Mouse (Mus musculus): ENCODE results near the gene Pde4d.

The Pde4d gene

DNA sequence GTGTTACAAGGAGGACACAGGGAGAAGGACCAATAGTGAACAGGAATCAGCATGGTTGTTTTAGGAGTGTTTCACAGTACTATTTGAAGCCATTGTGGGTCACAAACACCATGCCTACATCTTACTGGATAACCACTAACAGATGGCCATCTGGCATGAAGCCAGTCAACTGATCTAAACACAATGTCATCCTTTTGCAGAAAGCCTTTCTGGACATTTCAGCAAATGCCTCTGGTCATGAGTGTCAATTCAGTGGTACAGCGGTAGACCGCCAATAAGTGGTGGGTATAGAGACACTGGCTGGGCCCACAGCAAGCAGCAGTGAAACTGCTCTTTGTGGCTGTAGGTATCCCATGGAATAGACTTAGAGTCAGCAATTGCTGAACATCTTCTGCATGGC lies 151.3 kb downstream of the Pde4d start:
- no peak for DNase-seq

DNA sequence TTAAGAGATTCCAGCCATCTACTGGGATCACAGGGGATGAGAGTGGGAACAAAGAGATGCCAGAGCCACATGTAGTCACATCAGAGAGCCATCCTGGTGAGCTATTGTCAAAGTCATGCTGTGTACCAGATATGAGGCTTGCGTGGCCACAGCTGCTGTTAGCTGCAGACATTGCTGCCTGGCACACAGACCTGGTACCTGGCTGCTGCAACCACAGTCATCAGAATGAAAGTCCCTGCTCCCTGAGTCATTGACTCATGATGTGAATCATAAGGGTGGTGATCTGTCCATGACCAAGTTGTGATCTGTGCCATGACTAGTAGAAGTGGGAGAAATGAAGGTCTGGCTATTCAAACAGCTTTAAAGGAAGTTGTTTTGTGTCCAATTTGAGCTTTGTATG lies 153.8 kb downstream of the Pde4d start:
- DNase-seq: no peak

DNA sequence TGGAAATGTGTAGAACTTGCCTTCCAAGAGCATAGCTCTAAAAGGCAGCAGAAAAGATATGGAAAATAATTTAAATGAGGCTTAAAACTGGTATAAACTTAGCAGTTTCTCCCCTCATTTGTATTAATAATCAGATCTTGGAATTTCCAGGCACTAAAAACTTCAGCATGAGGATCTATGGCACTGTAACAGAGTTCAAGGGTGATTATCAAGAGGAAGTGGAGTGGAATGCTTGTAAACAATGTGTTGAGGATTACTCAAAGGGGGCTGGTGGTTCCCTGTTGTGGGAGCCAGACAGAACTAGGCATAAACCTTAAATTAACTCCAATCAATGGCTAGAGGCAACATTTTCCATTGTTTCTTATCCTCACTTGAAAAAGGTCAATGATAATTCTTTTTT lies 154.5 kb downstream of the Pde4d start:
- no peak for DNase-seq

DNA sequence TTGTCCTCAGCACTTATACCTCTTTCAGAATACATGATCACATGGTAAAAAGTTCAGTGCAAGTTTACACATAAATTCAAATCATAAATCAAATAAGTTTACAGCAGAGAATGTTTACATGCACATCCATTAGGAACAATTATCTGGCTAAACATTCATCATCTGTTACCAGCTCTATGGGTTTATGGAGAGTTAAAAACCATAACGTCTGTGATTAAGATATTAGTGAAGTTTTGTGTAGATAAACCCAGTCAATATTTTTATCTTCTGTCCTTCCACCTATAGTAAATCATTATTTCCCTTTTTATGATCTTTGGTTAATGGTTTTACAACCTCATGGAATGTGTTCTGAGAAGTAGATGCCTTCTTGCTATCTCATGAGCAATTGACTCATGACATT lies 168.5 kb downstream of the Pde4d start:
- no peak for DNase-seq

DNA sequence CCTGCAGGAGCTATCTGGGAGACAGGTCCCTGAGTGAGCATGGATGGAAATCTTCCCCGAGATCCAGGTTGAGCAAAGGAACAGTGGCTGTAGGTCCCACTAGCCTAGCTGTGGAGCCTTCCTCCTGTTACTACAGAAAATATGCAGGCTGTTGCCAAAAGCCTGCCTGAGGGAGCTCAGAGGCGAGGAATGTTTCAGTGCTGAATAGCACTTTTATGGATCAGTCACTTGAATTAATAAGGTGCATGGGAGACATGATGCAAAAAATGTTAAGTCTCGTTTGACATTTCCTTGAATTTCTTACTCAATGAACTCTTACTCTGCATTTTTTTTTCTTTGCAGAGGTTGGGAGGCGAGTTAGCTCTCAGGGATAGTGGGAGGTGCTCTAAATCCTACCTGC lies 172.9 kb downstream of the Pde4d start:
- no peak for DNase-seq

DNA sequence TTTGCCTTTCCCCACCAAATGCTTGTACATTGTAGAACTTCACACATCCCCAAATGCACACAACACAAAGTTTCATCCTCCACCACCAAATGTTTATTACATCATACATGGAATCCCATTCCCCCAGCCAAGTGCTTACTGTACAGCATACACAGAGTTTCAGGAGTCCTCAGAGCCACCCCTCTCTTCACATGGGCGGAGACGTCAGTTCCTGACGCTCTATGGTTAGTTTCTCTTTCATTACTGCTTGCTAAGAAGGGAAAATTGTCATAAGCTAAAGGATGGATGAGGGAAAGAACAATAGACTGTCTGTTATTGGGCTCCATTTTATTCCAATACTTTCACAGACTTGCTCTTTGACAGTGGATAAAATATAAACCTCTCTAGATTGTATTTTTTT lies 174.2 kb downstream of the Pde4d start:
- no peak for DNase-seq

DNA sequence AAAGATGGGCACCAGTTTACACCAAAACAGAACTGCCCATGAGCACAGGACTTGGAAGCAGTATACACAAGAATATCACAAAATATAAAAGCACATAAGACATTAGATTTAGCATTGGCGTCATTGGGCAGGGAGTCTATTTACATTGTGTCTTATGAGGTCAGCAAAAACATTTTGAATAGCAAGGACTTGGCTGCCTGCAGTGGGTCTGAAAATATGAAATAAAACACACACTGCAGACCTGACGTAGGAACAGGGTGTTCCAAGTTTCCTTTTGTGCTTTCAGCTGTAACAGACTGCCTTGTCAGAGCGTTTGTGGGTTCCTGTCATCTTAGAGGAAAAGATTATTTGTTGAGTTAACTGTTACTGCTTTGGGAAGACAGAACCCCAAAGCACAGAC lies 176.4 kb downstream of the Pde4d start:
- no peak for DNase-seq

DNA sequence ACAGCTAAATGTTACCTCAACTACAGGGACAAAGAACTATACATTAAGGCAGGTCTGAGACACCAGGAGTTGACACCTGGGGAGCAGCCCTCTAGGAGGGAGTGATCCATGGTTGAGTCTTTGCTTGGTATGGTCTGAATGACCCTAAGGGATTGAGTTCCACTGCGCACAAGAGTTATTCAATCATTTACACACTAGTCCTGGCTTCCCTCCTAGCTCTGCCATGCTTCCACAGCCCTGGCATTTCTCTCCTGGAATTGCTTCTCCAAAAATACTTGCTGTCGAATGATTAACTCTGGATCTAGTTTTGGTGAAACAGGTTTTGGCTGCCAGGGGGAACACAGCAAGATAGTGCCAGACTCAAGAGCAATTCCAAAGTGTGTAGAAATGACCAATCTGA lies 178.8 kb downstream of the Pde4d start:
- DNase-seq: no peak

DNA sequence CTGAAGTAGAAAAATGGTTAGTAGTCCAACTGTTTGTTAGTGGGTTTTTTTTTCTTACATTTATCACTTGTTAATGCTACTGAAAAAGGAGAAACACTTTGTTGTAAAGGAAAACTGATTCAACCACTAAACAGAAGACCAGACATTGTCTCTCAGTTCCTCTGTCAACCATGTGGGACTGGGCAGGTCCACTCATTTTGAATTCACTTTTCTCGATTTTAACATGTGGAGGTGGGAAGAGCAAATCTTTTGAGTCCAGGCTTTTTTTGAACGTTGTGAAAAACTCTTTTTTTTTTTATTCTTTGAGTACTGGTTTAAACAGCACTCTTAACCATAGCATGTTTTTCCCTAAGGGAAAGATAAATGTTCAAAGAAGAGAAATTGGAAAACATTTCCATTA lies 180.8 kb downstream of the Pde4d start:
- DNase-seq: no peak

DNA sequence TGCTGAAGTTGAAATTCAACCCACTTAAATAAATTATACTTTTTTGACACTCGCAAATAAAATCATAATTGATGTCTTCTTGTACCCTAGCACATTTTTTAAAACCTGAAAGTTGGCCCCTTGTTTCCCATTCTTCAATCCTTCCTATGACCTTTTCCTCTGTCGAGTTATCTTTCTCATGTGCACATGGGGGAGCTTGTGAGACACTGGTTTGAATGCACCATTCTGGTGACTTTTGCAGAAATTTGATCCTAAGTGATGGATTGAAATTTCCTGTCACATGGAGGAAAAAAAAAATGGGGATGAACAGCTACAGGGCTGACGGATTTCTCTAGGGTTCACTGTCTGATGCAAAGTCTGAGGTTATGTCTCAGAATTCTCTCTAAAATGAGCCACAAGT lies 181.5 kb downstream of the Pde4d start:
- DNase-seq: no peak

DNA sequence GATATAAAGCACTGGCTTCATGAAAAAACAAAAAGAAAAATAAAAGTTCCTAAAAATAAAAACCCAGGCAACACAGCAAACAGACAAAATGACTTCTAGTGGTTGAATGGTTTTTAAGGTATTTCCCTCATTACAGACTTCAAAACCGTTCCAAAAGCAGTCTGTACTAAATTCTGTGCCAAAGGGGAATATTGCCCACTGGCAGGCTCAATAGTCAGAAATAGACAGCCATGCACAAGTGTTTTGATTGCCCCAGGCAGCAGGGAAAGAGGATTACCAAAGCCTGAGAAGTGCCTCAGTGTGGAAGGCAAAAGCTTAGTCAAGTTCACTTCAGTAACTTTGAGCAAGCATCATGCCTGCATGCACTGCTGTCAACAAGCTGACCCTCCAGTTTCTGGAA lies 186.8 kb downstream of the Pde4d start:
- DNase-seq: no peak

DNA sequence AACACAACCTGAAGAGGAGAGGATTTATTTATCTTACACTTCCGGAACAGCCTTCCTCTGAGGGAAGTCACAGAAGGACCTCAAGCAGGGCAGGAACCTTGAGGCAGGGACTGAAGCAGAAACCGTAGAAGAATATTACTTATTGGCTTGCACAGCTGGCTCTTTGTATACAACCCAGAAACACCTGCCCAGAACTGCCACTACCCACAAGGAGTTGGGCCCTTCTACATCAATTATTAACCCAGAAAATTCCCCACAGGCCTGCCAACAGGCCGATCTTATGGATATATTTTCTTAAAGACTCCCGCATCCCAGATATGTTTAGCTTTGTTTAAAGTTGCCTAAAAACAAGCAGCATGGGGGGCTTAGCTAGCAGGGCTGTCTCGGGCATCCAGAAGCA lies 192.5 kb downstream of the Pde4d start:
- DNase-seq: no peak

DNA sequence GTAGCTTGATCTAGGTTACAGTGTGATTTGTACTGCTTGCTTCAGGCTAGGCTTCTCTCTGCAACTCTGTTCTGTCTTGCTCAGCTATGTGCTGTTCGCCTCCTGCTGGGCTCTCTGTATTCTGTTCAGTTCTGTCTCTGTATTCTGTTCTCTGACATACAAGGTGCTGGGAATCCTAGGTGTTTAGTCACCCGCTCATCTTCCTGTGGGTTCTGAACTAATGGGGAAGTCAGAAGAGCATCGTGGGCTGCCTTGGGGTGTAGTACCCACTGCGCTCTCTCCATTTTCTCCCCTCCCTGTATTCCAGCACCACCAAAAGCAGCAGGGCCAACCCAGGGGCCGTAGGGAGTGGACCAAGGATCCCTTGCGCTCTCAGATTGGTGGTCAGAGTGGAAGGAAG lies 197.1 kb downstream of the Pde4d start:
- DNase-seq: no peak

DNA sequence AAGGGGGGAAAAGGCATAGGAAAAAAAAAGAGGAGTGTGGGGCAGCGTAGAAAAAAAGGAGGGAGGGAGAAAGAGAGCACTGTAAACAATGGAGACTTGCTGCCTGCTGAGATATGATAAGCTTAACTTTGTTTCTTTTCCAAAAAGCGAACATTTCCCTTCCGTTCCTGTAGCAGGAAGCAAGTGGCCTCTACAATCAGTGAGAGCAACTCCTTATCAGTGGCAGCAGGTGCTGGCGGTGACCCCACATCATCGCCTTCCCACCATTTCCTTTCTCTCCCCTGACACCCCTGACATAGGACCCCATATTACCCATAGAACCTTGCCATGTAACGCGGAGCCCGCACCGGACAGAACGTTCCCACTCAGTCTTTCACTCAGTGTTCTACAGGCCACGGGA lies 197.5 kb downstream of the Pde4d start:
- DNase-seq: no peak

DNA sequence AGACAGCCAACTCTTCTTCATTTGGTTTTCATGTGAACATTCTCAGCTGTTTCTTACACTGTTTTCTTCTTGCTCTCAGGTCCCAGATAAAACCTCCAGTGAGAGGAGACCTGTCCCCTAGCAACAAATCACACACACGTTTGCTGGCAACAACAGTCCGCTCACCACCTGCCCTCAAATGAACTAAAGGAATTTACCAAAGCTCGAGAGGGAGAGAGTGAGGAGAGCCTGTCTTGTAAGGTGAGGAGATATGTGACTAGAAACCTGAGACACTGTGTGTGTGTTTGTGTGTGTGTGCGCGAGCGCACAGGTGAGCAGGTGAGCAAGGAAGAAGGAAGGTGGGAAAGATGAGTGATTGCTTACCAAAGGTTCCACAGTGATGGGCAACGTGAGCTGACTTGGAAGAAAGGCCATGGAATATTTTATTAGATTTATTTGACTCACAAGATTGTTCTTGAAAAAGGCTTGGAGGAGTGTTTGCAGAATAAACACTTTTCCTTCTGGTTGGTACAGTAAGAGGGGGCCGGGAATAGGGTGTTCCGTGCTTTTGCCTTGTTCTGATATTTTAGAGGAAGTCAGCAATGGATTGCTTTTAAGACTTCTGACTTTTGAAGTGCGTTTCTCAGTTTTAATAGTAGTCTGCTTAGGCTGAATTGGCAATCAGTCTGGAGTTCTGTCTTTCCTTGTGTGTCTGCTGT lies 204.4 kb downstream of the Pde4d start:
- DNase-seq: no peak

DNA sequence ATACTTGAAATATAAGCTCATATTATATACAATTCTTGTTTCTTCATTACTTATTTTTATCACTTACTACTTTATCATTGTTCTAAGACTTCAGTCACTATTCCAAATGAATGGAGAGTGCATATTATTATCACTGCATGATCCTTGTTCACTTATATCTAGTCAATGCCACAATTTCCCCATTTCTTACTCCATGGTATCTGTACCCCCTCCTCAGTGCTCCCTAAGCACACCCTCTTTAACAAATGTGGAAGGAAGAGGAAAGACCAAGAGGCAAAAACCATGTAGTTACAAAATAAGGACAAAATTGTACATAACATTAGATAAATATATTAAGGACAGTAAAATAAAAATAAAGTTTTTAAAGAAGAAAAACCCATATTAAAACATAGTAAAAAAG lies 216.8 kb downstream of the Pde4d start:
- DNase-seq: no peak

DNA sequence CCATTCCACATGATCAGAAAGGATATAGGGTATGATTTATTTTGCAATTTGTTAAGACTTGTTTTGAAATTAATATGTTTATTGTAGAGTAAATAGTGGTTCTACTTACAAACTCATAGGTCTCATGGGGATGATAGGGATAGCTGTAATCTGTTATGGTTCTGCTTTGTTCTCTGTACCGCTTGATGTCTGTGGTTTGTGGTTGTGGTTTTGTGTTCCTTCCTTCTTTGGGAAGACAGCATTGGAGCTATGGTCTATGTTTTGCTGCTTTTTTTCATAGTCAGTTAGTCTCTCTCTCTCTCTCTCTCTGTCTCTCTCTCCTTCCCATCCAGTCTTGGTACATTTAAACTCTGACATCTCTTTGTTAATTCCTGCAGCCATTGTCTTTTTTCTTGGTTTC lies 217.3 kb downstream of the Pde4d start:
- no peak for DNase-seq

DNA sequence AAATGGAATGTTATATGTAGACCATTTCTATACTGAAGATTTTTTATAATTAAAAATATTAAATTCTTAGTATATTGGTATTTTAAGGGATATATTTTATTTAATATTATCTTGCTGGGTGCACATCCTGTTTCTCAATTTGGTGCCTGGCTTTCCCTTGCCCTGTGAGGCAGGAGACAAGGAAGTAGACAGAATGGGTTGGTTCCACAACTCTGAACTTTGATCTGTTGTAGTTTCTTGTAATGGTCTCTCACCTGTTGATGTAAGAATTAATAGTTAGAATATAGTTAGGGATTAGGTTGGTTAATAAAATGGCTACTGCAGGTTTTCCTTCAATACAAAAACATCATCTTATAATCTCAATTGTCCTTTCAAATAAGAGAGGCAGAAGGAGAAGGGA lies 227.3 kb downstream of the Pde4d start:
- DNase-seq: no peak

DNA sequence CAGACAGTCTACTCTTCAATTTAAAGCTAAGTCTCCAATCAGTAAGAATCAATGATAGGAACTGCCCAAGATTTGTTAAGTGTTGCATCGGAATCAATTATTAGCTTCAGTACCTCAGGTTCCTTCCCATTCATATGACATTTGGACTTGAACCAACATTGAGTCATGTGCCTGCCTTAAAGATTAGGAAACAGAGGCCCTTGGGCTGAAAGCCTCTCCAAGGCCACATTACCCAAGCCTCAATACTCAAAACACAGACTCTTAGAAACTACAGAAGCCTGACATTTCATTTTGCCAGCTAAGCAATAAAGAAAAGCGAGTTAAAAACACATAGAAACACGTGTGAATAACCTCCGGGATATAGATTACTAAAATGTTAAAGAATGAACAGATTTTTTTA lies 233.3 kb downstream of the Pde4d start:
- no peak for DNase-seq

DNA sequence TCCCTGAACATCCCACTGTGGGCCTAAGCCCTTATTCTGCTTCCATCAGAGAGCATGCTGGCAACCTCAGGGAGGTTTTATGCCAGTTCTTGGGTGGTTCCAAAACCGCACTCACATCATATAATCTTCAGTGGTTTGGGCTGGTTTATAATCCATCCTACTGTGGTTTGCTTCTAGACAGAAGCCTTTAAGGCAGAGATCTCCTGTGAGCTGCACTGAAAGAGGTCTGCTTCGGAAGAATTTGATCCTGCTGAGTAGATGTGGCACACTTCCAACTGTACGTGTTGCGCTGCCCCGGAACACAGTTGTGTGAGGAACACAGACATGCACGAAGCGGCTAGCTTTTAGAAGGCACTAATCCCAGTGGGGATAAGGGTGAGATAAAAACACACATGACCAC lies 236.1 kb downstream of the Pde4d start:
- no peak for DNase-seq

DNA sequence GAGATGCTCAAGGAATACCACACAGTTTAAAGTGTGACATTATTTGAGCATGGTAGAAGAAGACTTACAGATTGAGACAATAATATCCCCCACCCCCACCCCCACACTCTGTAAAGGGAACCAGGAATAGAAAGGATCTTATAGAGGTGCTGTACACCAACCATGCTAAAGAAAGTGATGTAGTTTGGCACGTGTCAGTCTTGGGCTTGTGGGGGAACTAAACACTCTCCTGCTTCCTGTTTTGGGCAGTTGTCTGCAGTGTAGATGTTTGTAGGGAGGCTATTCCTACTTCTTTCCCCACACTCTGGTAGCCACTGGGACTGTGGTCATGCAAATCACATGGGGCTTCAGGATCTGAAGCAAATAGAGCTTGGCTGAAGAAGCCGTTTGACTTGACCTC lies 236.5 kb downstream of the Pde4d start:
- no peak for DNase-seq

DNA sequence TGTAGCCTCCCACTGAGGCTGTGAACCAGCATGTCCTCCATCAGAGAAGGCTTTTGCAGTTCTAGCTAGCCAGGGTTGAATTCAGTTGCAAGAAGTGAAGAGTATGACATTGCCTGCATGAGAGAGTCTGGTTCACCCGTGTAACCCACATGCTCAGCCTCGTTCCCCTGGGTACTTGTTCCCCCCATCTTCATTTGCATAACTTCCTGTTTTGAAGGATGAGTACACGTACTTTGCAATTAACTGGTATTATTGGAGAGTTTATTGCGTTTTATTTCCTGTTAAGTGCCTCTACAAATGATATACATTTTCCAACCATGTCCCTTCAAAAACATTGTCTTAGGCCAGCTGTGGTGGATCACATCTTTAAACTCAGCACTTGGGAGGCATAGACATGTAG lies 237.1 kb downstream of the Pde4d start:
- no peak for DNase-seq

DNA sequence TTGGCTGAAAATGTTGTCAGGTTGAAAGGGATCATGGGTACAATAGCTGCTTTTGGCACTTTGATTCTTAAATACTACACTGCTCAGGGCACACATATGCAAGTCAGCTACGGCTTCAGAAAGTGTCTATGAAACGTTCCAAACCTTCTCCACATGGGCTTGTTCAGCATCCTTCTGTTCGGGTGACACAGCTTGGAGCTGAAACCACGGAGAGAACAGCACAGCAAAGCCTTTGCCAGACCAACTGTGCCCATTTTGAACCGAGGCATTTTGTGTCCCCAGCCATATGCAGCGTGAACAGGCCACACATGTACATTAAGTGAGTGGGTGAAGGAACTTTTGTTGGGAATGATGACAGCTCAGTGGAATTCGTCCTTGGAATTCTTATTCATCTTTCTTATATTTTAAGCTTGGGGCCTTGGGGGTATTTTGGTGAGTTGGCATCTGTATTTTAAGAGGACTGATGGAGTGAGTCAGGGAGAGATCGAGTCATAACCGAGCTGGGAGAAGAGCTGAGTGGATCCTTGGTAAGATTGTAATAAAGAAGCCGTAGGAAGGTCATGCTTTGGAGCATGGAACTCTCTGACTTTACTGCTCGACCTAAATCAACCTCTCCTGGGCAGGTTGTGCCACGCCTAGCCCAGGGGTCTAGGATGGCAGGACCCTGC lies 243.3 kb downstream of the Pde4d start:
- no peak for DNase-seq

DNA sequence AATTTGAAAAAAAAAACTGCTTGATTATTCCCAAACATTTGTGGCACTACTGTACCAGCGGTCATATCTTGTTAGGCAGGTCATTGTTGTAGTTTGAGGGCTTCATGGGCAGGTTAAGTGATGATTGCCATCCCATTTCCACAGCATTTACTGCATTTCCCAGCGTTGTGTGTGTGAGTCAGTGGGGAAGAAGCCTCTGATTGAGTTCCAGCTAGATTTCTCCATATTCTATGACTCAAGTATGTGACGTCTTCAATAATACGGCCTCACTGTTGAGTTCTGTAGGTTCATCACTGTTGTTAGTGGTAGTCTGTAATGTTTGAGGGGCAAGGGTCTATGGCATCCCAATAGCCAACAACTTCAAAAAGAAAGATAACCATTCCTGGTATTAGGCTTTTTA lies 255.7 kb downstream of the Pde4d start:
- no peak for DNase-seq

DNA sequence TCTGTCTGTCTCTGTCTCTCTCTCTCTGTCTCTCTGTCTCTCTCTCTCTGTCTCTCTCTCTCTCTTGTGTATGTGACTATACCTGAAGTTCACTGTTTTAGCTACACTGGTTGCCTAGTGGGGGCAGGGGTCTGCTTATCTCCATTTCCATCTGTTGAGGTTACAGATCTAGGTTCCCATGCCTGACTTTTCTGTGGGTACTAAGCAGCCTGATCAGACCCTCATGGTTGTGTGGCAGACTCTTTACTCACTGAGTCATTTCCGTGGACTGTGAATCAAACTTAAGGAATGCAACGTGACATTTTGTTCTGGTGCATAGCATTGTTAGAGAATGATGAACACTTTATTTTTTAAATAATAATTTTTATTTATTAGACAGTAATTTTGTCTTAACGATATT lies 264.3 kb downstream of the Pde4d start:
- DNase-seq: no peak
